Mouse (Mus musculus) layer of hippocampus, adult 6 months (tissue): ENCODE results near the gene Ube2cbp. TPM values are rescaled to one million over a fixed set of nuclear protein-coding genes. Genes with fewer than 3 reads are reported as not detected.

ENCODE experiments used
- long read RNA-seq, 2 experiments: library from polyadenylated mRNA; unstranded; transcript quantifications; one replicate each; pipeline ENCODE4 v2.0.0; 2019 to 2020
- polyA plus RNA-seq: library from polyadenylated mRNA; unstranded; fragments of <200 nt; fragmentation: Nextera tagmentation; gene quantifications from 2 replicates; pipeline ENCODE4 v1.2.3, GENCODE M21; 2021

Gene Ube2cbp
- polyA plus RNA-seq = 2.4 and 2.8 TPM in 2 replicates
- long read RNA-seq, experiment 1, partial matches to known transcripts = 0 of 4 reads
- long read RNA-seq, experiment 1, other reads (novel, unspliced or antisense) = 2 of 4 reads
- long read RNA-seq, experiment 2, transcript Ube2cbp-201 (10 exons, 1,790 nt) = major isoform, 14 of 21 reads
- long read RNA-seq, experiment 2, partial matches to known transcripts = 3 of 21 reads
- long read RNA-seq, experiment 2, other reads (novel, unspliced or antisense) = 4 of 21 reads

DNA sequence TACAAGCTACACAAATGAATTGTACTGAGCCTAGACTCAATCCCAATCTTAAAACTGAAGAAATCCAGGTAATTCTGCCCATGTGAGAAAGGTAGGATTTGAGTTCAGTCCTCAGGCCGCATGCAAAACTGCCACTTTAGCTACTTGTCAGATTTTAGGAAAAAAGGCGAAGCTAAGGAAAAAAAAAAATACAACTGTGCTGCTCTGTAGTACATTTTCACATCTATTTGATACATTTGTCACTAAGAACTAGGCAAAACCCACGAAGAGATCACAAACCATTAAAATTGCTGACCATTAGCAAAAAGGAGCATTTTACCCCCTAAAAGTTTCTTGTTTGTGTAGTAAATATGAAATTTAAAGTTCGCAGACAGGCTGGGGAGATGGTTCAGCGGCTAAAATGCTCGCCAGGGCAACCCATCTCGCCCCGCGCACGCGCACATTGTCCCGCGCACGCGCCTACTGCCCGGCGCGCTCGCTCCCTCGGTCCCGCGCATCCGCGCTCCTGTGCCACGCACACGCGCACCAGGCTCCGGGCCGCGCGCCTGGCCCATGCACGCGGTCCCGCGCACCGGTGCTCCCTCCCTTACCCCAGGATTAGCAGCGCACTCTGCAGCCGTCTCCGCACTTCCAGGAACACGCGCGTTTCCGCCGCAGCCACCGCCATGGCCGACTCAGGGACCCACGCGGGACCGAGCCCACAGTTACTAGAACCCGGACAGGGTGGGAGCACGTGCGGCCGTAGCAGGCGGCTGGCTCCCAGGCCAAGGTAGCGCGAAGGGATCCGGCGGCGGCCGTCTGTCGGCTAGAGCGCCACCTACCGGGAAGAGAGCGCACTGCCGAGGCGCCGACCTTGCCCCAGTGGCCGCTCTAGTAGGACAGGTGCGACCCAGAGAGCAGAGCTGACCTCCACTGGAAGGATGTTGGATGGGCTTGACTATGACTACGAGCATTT, at the start of gene Ube2cbp:
Gene Ube2cbp, minus strand, starts transcription at position 800 of the 955 bp plus-strand sequence.

DNA sequence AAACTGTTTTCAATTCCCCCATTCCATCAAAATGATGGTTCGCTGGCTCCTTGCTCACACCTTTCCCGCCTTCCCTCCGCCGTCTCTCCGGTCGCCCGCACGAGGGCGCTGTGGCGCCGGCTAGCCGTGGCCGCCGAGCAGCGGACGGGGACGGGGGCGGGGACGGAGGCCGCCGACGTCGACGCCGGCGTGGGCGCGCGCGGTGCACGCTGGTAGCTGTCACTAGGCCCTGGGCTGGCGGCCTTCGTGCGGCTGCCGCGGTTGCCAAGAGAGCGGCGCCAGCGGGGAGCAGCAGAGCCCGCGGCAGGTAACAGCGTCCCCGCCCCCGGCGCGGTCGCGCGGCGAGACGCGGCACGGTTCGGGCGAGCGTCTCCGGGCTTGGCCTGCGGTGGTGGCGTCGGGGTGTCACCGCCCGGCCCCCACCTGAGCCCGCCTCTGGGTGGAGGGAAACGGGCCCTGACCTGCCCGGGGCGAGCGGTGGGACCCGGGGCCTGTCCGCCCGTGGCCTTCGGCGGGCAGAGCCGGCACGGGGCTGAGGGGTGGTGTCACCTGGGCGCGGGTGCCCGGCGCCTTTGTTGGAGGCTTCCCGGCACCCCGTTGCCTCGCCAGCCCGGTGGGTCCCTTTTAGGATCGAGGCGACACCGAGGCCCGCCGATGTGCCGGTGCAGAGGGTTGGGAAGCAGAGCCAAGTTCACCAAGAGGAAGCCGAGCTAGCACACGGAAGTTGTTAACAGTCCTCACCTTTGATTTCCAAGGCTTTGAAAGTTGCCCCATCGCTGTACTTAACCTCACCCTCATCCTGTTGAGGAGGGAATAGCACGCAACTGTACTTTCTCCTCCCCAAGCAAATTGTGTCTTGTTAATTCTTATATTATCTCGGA, 2.5 kb upstream of the Ube2cbp start, which contains the start of gene Dop1a:
Gene Dop1a, plus strand, starts transcription at position 165 of the 881 bp plus-strand sequence.

Other genes with a start within 250 kb of the Ube2cbp start
- gene Dop1a, start 2.2 kb upstream of the Ube2cbp start, polyA plus RNA-seq = 6.1 and 7.1 TPM in 2 replicates
- gene Pgm3, start 106.9 kb upstream of the Ube2cbp start, polyA plus RNA-seq = 12.0 and 13.4 TPM in 2 replicates
- gene Rwdd2a, start 107.0 kb upstream of the Ube2cbp start, polyA plus RNA-seq = 59.9 and 63.3 TPM in 2 replicates
- 21.2 and 23.2 TPM in 2 replicates for gene Me1, start 231.0 kb upstream of the Ube2cbp start, polyA plus RNA-seq